Mouse (Mus musculus) T-helper 2 cell (primary cell): ENCODE measurements around the gene Mef2c.

ENCODE experiments used
- in situ Hi-C: fragments of 300-600 bp; cut with MboI, MseI; formaldehyde crosslinking; loops from one replicate; pipeline ENCODE4 v1.15.1; 2025; ENCODE audit warnings: high pct_unique_total_duplicates

The Mef2c gene

DNA sequence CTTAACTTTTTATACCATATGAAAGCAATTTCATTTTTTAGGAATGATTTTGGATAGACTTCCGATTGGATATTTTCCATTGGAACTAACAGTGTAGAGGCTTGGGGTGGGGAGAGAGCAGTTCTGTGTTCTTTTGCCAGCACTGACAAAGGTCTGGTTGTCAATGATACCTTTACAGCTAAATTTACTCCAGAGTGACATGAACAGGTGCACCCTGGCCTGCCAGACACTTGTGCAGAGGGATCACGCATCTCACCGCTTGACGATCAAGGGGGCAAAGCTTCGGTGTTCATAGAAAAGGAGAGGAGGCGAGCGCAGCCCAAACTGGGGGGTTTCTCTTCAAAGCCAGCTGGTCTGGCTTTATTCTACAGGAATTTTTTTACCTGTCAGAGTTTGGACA lies at the start of gene Mef2c:
Gene Mef2c, plus strand, starts transcription at position 116 of the 400 bp plus-strand sequence.
- in situ Hi-C loops = loop anchor here (25.0 kb wide), 1 partner anchor 1258 kb away; no protein-coding TSS in a partner anchor

DNA sequence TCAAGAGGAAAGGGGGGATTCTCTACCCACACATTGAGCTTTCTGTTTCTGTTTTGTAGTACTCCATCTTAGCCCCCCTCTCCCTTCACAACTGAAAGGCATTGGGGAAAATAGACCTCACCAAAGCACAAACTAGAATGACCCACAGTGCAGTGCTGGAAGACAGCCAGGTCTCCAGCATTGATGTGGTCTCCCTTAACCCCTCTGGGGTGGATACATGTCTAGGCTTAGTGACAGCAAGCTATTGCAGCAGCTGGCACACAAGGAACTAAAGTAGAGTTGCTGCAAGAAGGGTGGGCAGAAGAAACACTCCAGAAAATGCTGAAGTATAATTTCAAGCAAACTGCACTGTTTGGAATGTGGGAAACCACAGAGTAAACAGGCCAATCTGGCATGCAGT lies 45.1 kb upstream of the Mef2c start:
- in situ Hi-C loops = no loop called here

DNA sequence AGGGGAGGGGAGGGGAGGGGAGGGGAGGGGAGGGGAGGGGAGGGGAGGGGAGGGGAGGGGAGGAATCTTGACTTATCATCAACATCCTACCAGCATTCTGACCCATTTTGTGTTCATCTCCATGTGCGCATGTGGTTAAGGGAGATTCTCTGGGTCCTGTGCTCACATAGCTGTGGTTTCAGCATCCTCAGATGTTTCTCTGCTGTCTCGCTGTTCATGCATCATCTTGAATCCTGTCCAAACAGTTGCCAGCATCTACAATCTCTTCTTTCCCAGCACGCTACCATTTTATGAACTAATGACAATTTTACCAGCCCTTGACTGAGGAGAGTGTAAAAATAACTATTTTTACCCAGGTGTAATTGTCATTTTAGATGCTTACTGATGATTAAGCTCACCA lies 44.2 kb upstream of the Mef2c start:
- in situ Hi-C loops = no loop called here

GRCm38 (mm10) chr13:83460620-83461019 lies 43.2 kb upstream of the Mef2c start:
- in situ Hi-C loops = no loop called here

DNA sequence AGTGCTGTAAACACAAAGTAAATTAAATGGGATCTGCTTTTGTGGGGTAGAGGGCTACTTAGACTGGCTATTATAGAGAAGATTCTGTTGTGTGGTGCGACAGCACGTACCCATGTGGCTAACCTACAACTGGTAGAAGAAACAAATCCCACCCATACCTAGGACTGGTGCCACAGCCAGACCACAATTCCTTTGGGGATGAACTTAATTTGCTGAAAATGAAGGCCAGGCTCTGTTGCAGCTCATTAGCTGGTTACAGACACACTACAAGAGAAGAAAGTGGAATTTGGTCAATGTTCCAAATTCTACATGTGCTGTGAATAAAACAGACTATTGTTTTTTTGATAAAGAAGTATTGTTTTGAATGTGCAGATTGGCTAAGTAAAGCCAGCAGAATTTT lies 42.3 kb upstream of the Mef2c start:
- in situ Hi-C loops = no loop called here

DNA sequence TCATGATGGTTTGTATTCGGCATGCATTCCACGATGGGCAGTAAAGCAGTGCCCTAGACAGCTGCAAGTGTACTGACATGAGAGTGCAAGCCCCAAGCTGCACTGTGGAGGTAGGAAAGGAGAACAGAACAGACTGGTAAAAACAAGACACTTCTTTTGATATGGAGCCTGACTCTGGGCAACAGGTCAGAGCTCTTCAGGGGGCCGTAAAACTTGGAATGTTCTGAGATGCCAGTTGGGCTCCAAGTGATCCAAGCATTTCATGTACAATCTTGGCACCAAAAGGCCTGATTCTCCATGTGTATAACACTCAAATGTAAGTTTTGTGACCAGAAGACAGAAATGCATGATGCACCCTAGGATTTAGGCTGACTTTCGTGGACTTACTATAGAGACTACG lies 37.1 kb upstream of the Mef2c start:
- in situ Hi-C loops = no loop called here

DNA sequence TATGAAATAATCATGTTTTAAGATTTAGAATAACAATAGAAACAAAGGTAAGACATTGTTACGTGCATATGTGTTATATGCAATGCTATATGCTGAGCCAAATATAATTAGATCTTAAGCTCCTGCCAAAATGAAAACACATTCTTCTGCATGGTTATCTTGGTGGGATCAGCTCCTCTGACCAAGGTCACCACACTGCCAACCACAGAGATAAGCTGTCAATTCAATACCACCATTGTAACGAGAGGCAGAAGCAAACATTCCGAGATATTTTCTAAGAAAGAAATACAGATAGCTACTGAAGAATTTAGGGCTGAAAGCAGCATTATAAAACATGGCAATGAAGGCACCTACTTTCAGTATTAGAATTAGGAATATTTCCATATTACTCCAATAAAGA lies 35.0 kb upstream of the Mef2c start:
- in situ Hi-C loops = no loop called here

DNA sequence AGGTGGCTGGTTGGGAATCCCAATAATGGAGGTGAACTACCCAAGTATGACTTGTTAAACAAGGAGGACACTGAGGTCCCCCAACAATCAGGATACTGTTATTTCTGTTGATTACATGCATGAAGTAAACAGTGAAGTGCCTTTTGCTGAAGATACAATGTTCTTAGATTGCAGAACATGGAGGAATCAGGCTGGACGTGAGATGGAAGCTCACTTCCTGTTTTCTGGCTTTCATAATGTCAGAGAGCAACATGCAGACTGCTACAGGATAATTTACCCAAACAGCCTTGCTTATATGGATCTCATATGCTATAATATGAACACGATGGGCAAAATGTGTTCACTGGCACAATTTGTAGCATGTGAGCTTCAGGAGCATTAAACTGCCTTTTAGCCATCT lies 30.1 kb upstream of the Mef2c start:
- in situ Hi-C loops = no loop called here

GRCm38 (mm10) chr13:83480388-83480787 lies 23.4 kb upstream of the Mef2c start:
- in situ Hi-C loops = no loop called here

DNA sequence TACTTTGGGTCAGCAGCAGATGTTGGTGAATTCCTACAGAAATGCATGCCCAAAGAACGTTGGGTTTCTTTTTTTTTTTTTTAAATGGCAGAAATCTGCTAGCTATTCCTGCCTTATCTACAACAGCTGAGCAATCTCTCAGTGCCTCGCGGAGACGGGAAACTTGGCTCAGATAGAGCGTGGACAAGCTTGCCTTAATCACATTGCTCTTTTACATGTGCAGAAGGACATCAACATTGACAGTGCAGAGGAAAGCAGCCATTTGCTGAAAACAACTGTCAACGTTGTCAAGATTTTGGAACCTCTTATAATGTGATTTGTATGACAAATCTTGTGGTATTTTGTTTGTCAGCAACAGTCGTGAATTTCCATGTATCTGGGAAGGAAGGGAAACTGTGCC lies 22.5 kb upstream of the Mef2c start:
- in situ Hi-C loops = no loop called here

- in situ Hi-C loops = no loop called here
Observed at GRCm38 (mm10) chr13:83482087-83482486, 21.7 kb upstream of the Mef2c start.

DNA sequence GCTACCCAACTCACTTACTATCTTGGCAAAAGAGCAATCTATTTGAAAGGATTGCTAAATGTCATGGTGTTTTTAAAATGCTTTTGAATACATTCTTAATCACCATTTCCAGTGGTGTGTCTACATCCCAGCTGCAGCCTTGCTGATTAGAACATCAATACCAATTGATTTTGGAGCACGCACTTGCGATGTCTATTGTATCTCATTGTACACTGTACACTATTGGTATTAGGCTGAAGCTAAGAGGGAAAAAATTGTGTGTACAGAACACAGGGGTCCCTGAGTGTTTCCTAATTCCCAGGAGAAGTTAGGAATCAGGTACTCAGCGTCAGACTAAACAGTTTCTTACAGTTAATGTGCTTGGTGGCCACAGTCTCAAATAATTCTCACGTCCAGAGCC lies 19.6 kb upstream of the Mef2c start:
- in situ Hi-C loops = no loop called here

GRCm38 (mm10) chr13:83484721-83485369 lies 19.0 kb upstream of the Mef2c start:
- in situ Hi-C loops = no loop called here

GRCm38 (mm10) chr13:83492051-83492450 lies 11.8 kb upstream of the Mef2c start:
- in situ Hi-C loops = no loop called here

GRCm38 (mm10) chr13:83497708-83498107 lies 6.1 kb upstream of the Mef2c start:
- in situ Hi-C loops = no loop called here

DNA sequence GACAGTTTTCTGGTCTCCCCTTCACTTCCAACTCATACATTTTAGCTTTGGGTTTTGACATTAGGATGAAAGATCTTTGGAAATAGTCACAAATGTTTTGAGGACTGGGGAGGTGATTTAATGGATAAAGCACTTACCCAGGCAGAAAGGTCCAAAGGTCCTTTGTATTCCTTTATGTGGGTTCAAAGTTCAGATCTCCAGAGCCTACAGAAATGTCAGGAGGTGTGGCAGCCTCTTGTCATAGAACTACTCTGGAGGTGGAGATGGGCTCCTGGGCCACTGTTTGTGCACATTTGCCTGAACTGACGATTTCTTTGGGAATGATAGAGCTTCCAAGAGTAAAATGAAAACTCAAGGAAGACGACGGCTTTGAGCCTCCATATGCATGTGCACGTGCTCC lies 4.3 kb upstream of the Mef2c start:
- in situ Hi-C loops = no loop called here

DNA sequence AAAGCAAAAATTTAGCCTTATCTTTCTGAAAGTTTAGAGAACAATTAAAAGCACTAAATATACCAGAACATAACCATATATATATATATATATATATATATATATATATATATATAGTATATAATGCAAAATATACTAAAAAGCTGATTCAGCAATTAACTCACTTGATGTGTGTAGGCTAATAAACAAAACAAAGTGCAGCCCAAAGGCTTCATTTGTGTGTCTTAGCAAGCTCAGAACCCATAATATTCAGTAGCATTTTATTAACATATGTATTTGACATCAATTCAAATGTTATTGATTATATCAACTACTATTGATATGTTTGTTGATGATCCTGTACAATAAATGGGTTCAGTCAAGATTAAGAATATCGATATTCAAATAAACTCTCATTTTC lies 3.9 kb downstream of the Mef2c start:
- in situ Hi-C loops = loop anchor here (25.0 kb wide), 1 partner anchor 1255 kb away; no protein-coding TSS in a partner anchor

GRCm38 (mm10) chr13:83515013-83515547 lies 11.2 kb downstream of the Mef2c start:
- in situ Hi-C loops = loop anchor here (10.0 to 25.0 kb wide), 2 partner anchors 110 to 1247 kb away; no protein-coding TSS in a partner anchor

DNA sequence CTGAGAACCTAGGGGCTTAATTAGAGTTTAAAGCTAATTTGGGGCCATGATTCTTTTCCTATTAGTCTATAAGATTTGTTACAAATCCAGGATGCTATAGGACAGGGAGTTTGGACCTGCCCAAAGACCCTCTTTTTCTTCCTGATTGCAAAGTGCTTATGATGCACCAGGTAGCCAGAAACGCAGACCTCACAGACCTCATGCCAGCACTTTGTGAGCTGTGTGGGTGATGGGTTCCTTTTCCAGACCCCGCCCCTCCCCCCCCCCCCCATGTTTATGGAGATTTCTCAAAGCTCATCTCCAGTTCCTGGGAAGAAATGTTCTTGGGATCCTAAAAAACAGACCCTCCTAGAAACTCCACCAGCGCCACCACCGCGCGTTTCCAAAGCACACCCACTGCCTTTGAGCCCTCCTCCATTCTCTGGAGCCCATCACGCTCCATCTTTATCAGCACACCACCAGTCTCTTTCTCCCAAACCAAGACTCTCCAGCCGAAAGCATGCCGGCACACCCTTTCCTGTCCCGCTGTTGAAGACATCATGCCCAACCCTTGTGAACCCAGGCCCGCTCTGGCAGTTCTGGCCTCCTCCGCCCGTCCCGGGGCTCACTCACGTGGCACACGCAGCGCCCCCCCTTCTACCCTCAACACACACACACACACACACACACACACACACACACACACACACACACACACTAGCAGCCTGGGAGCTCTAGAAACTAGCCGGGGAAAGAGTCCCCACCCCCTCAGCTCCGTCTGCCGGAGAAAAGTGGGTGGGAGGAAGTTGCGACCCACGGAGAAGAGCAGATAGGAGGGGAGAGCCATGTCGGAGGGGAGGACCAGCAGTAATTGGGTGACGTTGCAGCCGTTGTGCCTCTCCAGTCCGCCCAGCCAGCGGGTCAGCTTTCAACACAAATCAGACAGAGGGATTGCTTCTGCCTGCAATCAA lies 14.1 kb downstream of the Mef2c start:
- in situ Hi-C loops = loop anchor here (10.0 to 25.0 kb wide), 2 partner anchors 107 to 1244 kb away; no protein-coding TSS in a partner anchor

DNA sequence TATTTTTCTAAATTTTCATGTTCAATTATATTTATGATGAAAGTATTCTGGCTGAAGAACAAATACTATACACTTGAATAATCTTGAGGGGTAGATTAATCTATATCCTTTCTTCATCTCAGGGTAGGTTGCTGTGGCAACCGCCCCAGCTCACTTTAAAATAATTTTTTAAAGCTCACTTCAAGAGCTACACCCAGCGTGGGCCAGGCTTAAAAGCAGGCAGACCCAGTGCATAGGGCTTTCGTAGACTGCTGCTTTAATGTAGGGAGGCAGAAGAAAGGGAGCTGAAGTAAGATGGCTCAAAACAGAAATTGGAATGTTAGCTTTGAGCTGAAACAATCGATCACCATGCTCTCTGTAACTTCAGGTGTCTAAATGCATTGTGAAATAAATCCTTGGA lies 17.0 kb downstream of the Mef2c start:
- in situ Hi-C loops = loop anchor here (25.0 kb wide), 1 partner anchor 1241 kb away; no protein-coding TSS in a partner anchor

- in situ Hi-C loops = loop anchor here (25.0 kb wide), 1 partner anchor 1239 kb away; no protein-coding TSS in a partner anchor
Observed at GRCm38 (mm10) chr13:83523232-83523969, 19.6 kb downstream of the Mef2c start.
